Mouse (Mus musculus): ENCODE results near the gene Tmprss11a. TPM values are rescaled to one million over a fixed set of nuclear protein-coding genes. Genes with fewer than 3 reads are reported as not detected.

Gene Tmprss11a
- polyA plus RNA-seq (2015; fragmentation: Nextera tagmentation; extraction: Ambion mirVana): not detected in 2 replicates

DNA sequence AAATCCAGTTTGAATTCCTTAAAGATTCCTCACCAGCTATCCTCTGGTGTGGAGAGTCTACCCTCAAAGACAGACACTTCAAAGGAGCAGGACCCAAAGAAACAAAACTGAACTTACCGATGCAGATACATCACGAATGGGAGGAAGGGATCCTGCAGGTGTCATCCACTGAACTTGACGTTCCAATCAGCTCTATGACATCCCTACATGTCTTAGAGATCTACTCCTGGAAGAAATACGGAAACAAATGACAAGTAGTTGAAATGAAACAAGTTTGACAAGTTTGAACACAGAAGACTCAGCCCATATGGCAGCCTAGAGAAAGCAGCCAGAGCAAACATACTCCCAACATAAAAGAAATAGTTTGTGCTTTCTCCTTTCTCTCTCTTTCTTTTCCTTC, at the start of gene Tmprss11a:
Tmprss11a (minus strand) TSS at position 101 of the 400 bp plus-strand sequence.
- Histone ChIP-seq H3K27me3 (no peaks in the 10 kb centered on the region), H3K4me1 (replicated peaks) (no peaks in the 10 kb centered on the region), H3K27ac (no peak within 1 kb of the TSS), H3K4me2 (no peak within 1 kb of the TSS), H3K4me3 (no peak within 1 kb of the TSS), H3K36me3 (no peaks in the 10 kb centered on the region), H3K9me3 (replicated peaks) (no peaks in the 10 kb centered on the region), H3K9ac (no peak within 1 kb of the TSS)
- no peak for ATAC-seq (replicated peaks; ENCODE audit: insufficient number of reproducible peaks, insufficient read depth, low FRiP score, low read depth)
- WGBS: 65% methylated on average over 4 of the region's 4 CpGs

DNA sequence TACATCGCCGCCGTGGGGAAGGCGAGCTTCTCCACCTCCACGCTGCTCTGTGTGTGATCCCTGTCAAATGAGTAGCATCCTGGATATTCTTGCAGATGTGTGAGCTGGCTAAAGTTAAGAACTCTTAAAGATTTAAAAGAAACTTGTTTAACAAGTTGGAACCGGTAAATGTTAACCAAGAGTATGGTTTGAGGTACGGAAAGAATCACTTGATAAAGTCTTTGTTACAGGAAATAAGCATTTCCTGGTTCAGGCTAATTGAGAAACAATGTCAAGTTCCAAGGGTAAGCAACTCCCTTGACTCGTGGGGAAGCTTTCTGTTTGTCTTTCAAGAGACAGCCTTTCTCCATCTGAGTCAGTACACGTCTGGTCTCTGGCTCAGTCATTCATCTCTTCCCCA, 49.7 kb upstream of the Tmprss11a start, which contains the start of gene Tmprss11g:
Tmprss11g (minus strand) TSS at position 101 of the 400 bp plus-strand sequence.
- Histone ChIP-seq H3K9ac (no peak within 1 kb of the TSS), H3K36me3 (no peaks in the 10 kb centered on the region), H3K4me3 (no peak within 1 kb of the TSS), H3K4me1 (replicated peaks) (no peaks in the 10 kb centered on the region), H3K4me2 (no peak within 1 kb of the TSS), H3K27me3 (no peaks in the 10 kb centered on the region), H3K9me3 (replicated peaks) (no peaks in the 10 kb centered on the region), H3K27ac (no peak within 1 kb of the TSS)
- no peak for ATAC-seq (replicated peaks; ENCODE audit: insufficient number of reproducible peaks, insufficient read depth, low FRiP score, low read depth)
- WGBS: 61% methylated on average over 9 of the region's 9 CpGs

DNA sequence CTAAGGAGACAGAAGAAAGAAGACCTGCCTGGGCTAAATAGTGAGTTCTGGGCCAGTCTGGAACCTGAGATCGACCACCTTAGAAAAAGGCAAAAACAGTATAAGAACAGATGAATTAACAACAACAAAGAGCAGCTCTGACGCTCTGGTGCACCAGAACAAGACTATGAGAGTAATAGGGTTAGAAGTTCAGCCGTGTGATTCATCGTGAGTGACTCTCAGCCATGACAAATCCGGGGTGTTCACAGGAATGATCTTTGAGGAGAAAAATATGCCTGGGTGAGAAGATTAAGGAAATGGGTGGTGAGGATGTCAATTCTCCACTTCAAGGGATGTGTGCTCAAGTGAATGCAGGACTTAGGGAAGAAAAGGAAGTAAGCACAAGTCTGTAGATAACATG, 42.7 kb upstream of the Tmprss11a start:
- no peaks in the 10 kb centered on the region for H3K9me3 ChIP-seq (replicated peaks)

DNA sequence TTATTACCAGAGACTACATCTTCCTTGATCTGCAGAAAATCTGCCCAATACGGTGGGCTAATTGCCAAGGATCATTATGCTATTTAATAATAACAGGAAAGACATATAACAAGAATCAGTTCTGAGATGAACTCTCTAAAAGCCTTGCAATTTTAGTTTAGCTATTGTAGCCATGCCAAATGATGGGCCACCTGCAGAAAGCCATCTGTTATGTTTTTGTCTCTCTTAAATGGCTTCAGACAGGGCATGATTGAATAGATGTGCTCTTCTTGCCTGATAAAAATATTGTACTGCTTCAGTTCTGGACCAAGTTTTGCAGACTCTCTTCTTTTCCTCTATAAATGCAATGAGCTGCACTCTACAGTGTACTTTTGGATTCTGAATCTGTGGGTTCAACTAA, 24.7 kb upstream of the Tmprss11a start:
- Histone ChIP-seq H3K9me3 (replicated peaks) (no peaks in the 10 kb centered on the region), H3K27ac (no peak overlapping the region), H3K4me3 (no peak overlapping the region), H3K9ac (no peak overlapping the region), H3K4me1 (replicated peaks) (no peaks in the 10 kb centered on the region), H3K27me3 (no peaks in the 10 kb centered on the region), H3K4me2 (no peak overlapping the region), H3K36me3 (no peaks in the 10 kb centered on the region)
- no peak for ATAC-seq (replicated peaks; ENCODE audit: insufficient number of reproducible peaks, insufficient read depth, low FRiP score, low read depth)
- WGBS: 63% methylated on average over 1 of the region's 1 CpGs

More for the DNA sequence above, 42.7 kb upstream of the Tmprss11a start:
- ATAC-seq (replicated peaks; ENCODE audit: insufficient number of reproducible peaks, insufficient read depth, low FRiP score, low read depth): no peak
- no peak overlapping the region for H3K9ac ChIP-seq
- 69% methylated on average over 5 of the region's 5 CpGs for WGBS
- H3K36me3 ChIP-seq: no peaks in the 10 kb centered on the region
- no peak overlapping the region for H3K4me2 ChIP-seq
- no peaks in the 10 kb centered on the region for H3K4me1 ChIP-seq (replicated peaks)
- no peak overlapping the region for H3K27ac ChIP-seq
- H3K4me3 ChIP-seq: no peak overlapping the region
- no peaks in the 10 kb centered on the region for H3K27me3 ChIP-seq

DNA sequence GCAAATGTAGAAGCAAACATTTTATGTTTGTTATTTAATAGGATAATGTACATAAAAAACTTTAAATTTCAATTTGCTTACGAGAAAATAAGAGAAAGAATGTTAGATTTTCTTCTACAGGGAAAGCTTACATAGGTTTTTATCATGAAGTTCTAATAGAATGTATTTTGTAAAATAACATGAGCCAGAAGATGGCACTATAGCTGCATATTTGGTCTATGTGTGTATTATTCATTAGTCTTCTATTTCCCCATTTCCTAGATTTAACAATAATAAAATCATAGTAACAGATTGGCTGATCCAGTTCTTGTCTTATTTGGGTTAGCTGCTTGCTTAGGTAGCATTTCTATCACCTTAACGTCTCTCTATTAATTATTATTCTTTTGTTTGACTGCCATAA, 13.8 kb upstream of the Tmprss11a start:
- Histone ChIP-seq H3K4me1 (replicated peaks) (no peaks in the 10 kb centered on the region), H3K4me3 (no peak overlapping the region), H3K9me3 (replicated peaks) (no peaks in the 10 kb centered on the region), H3K27ac (no peak overlapping the region), H3K9ac (no peak overlapping the region), H3K36me3 (no peaks in the 10 kb centered on the region), H3K27me3 (no peaks in the 10 kb centered on the region), H3K4me2 (no peak overlapping the region)
- WGBS: 52% methylated on average over 2 of the region's 2 CpGs
- no peak for ATAC-seq (replicated peaks; ENCODE audit: insufficient number of reproducible peaks, insufficient read depth, low FRiP score, low read depth)

DNA sequence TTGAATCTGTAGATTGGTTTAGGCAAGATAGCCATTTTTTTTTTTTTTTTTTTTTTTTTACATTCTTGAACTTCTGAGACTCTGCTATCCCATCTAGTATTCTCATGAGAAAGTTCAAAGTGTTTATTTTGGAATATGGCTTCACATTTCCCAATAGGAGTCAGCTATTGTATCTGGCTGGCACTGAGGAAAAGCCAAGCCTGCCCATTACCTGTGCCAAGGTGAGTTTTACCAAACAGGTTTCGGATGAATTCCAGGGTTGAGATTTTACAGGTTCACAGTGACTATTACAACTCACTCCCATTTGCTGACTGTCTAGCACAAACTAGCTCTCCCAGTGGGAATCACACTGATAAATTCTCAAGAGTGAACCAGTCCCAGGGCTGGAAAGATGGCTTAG, 13.2 kb upstream of the Tmprss11a start:
- ATAC-seq (replicated peaks; ENCODE audit: insufficient number of reproducible peaks, insufficient read depth, low FRiP score, low read depth): no peak
- H3K27ac ChIP-seq: no peak overlapping the region

DNA sequence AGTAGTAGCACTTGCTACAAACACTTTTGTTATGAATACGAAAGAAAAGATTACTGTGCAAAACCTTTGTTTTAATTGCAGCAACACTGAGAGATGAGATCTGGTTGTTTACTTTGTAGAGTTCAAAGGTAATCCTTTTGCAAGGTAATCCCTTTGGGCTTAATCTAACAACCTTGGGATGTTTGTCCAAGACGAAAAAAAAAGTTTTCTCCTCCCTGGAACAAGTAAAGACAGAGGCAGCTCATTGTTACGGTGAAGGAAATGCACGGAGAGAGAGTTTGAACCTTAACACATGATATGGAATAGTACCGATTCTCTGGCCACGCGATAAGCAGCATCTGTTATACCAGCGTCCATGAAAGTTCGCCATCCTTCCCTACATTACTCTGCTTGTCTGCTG, 5.1 kb upstream of the Tmprss11a start:
- no peak for ATAC-seq (replicated peaks; ENCODE audit: insufficient number of reproducible peaks, insufficient read depth, low FRiP score, low read depth)
- H3K9ac ChIP-seq: no peak overlapping the region
- H3K27me3 ChIP-seq: no peaks in the 10 kb centered on the region
- no peaks in the 10 kb centered on the region for H3K9me3 ChIP-seq (replicated peaks)
- no peaks in the 10 kb centered on the region for H3K4me1 ChIP-seq (replicated peaks)
- no peak overlapping the region for H3K4me3 ChIP-seq
- 79% methylated on average over 9 of the region's 9 CpGs for WGBS
- H3K4me2 ChIP-seq: no peak overlapping the region
- no peaks in the 10 kb centered on the region for H3K36me3 ChIP-seq
- no peak overlapping the region for H3K27ac ChIP-seq

More for the DNA sequence above, 13.2 kb upstream of the Tmprss11a start:
- no peak overlapping the region for H3K9ac ChIP-seq
- no peak overlapping the region for H3K4me2 ChIP-seq
- H3K4me3 ChIP-seq: no peak overlapping the region
- H3K36me3 ChIP-seq: no peaks in the 10 kb centered on the region
- no peaks in the 10 kb centered on the region for H3K4me1 ChIP-seq (replicated peaks)
- no peaks in the 10 kb centered on the region for H3K27me3 ChIP-seq
- no peaks in the 10 kb centered on the region for H3K9me3 ChIP-seq (replicated peaks)
- 79% methylated on average over 1 of the region's 1 CpGs for WGBS

DNA sequence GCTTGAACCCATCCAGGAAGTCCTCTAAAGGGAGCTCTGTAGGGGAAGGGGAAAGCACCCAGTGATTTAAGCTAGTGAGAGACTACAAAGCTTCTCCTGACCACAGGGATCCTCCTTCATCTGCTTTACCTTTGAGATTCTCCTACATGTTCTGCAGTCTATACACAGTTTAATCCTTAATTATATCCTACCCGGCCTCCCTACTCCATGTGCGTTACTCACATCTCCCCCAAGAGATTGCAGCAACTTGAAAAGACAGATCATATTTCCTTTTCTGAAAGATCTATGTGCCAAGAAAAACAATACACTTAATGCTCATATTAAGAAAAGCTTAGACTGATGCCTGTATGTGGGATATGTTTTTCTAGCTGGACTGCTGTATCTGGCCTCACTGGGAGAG, 29.5 kb downstream of the Tmprss11a start:
- H3K36me3 ChIP-seq: no peaks in the 10 kb centered on the region
- H3K4me2 ChIP-seq: no peak overlapping the region
- no peaks in the 10 kb centered on the region for H3K4me1 ChIP-seq (replicated peaks)
- 59% methylated on average over 2 of the region's 2 CpGs for WGBS
- no peak for ATAC-seq (replicated peaks; ENCODE audit: insufficient number of reproducible peaks, insufficient read depth, low FRiP score, low read depth)
- H3K27me3 ChIP-seq: no peaks in the 10 kb centered on the region
- no peak overlapping the region for H3K9ac ChIP-seq
- H3K4me3 ChIP-seq: no peak overlapping the region
- H3K9me3 ChIP-seq (replicated peaks): no peaks in the 10 kb centered on the region
- H3K27ac ChIP-seq: no peak overlapping the region

DNA sequence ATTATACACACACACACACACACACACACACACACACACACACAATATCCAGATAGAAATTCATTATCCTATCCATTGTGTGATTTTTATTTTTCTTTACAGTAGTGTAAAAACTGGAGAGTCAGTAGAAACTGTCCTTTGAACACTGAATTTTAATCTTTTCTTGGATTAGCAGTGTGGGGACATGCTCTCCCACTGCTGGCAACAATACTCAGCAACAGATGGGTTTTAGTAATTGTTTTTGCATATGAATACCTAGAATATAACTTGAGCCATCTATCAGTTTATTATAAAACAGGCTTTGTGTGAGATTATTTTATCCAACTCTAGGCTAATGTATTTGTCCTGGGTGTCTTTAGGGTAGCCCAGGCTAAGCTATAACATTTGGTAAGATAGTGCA, 30.2 kb downstream of the Tmprss11a start:
- Histone ChIP-seq H3K4me2 (no peak overlapping the region), H3K9me3 (replicated peaks) (no peaks in the 10 kb centered on the region), H3K4me3 (no peak overlapping the region), H3K27me3 (no peaks in the 10 kb centered on the region), H3K4me1 (replicated peaks) (no peaks in the 10 kb centered on the region), H3K36me3 (no peaks in the 10 kb centered on the region), H3K9ac (no peak overlapping the region), H3K27ac (no peak overlapping the region)
- ATAC-seq (replicated peaks; ENCODE audit: insufficient number of reproducible peaks, insufficient read depth, low FRiP score, low read depth): no peak

DNA sequence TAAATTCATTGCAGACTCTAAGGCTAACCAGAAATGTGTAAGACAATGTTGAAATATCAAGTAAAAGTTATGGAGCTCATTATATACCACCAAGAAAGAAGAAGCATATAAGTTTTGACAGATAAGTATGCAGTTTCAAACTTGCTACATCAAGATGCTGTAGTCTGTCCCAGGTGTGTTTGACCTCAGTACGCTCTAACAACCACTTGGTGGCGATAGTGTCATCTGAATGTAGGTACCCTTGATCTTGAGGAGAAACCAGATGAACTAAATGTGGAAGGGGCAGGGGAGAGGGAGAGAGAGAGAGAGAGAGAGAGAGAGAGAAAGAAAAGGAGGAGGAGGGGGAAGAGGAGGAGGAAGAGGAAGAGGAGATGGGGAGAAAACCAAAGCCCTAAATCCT, 36.1 kb downstream of the Tmprss11a start:
- H3K27me3 ChIP-seq: no peaks in the 10 kb centered on the region

DNA sequence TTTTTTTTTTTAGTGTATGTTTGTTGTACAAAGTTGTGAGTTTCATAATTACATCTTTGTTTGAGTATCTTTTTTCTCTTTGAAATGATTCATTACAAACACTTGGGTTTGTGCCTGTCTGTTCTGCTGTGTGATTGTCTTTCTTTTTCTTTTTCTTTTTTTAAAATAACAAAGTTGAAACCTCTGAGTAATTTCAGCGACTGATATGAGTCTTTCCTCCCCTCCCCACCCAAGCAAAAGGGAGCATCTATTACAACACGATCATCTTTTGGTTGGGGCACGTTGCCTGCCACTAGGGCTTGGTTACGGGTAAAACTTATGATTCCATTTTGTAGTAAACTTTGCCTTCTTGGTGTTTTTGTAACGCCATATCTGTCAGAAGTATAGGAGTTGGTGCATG, 37.7 kb downstream of the Tmprss11a start:
- no peaks in the 10 kb centered on the region for H3K4me1 ChIP-seq (replicated peaks)
- no peak overlapping the region for H3K4me2 ChIP-seq
- 63% methylated on average over 5 of the region's 5 CpGs for WGBS
- no peak overlapping the region for H3K27ac ChIP-seq
- no peaks in the 10 kb centered on the region for H3K27me3 ChIP-seq
- no peak for ATAC-seq (replicated peaks; ENCODE audit: insufficient number of reproducible peaks, insufficient read depth, low FRiP score, low read depth)
- H3K4me3 ChIP-seq: no peak overlapping the region
- H3K9me3 ChIP-seq (replicated peaks): no peaks in the 10 kb centered on the region
- no peak overlapping the region for H3K9ac ChIP-seq
- H3K36me3 ChIP-seq: no peaks in the 10 kb centered on the region

More for the DNA sequence above, 36.1 kb downstream of the Tmprss11a start:
- H3K27ac ChIP-seq: no peak overlapping the region
- H3K9me3 ChIP-seq (replicated peaks): no peaks in the 10 kb centered on the region
- H3K9ac ChIP-seq: no peak overlapping the region
- H3K36me3 ChIP-seq: no peaks in the 10 kb centered on the region
- no peaks in the 10 kb centered on the region for H3K4me1 ChIP-seq (replicated peaks)
- ATAC-seq (replicated peaks; ENCODE audit: insufficient number of reproducible peaks, insufficient read depth, low FRiP score, low read depth): no peak
- 1% methylated on average over 2 of the region's 2 CpGs for WGBS
- no peak overlapping the region for H3K4me3 ChIP-seq
- no peak overlapping the region for H3K4me2 ChIP-seq

DNA sequence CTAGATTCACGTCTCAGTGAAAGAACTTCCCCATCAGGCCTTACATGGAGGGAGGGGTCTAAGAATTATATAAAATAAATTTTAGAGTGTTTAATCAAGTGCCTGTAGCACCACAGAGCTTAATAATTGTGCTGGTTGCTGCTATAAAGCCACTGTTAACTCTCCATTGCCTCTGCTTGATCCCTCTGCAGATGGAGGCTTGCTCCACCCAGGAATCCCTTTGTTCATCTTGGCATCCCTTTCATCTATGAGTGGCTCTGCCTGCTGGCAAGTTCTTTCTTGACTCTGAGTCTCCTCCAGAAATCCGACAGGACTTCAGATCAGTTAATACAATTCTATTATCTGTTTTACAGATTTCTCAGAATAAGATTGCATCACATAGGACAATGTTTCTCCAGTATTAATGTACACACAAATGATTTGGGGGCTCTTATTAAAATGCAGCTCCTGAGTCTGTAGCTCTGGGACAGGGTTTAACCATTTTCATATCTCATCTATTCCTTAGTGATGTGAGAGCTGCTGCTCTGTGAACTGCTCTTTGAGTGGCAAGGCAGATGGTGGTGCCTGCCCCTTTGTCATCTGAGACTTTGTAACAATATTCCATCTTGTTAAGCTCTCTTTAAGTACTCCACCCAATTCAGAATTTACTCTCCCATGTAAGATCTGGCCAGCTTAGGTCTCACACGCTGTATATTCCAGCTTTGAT, 47.3 kb downstream of the Tmprss11a start:
- H3K36me3 ChIP-seq: no peaks in the 10 kb centered on the region
- 57% methylated on average over 3 of the region's 3 CpGs for WGBS
- no peak overlapping the region for H3K27ac ChIP-seq
- no peak overlapping the region for H3K9ac ChIP-seq
- H3K9me3 ChIP-seq (replicated peaks): no peaks in the 10 kb centered on the region
- ATAC-seq (replicated peaks; ENCODE audit: insufficient number of reproducible peaks, insufficient read depth, low FRiP score, low read depth): no peak
- H3K27me3 ChIP-seq: no peaks in the 10 kb centered on the region
- H3K4me1 ChIP-seq (replicated peaks): no peaks in the 10 kb centered on the region
- no peak overlapping the region for H3K4me3 ChIP-seq
- no peak overlapping the region for H3K4me2 ChIP-seq
